Mouse (Mus musculus) heart, postnatal 36 days (tissue): ENCODE measurements around the gene Klhl6. TPM values are rescaled to one million over a fixed set of nuclear protein-coding genes. Genes with fewer than 3 reads are reported as not detected.

Experiments
- DNase-seq, 2 experiments: peaks; one replicate each; pipeline ENCODE4 v3.0.0; 2021 to 2022
- intact Hi-C: fragments of 180-260 bp; cut with DNase I; formaldehyde crosslinking; loops from one replicate; pipeline ENCODE4 v1.15.1; 2025
- total RNA-seq, 2 experiments: library from RNA; stranded (reverse); gene quantifications; 2 replicates each; pipeline ENCODE4 v1.2.3; 2021

Gene Klhl6
- total RNA-seq, 2 experiments from 2014 or later: 5.3 to 6.3 TPM

DNA sequence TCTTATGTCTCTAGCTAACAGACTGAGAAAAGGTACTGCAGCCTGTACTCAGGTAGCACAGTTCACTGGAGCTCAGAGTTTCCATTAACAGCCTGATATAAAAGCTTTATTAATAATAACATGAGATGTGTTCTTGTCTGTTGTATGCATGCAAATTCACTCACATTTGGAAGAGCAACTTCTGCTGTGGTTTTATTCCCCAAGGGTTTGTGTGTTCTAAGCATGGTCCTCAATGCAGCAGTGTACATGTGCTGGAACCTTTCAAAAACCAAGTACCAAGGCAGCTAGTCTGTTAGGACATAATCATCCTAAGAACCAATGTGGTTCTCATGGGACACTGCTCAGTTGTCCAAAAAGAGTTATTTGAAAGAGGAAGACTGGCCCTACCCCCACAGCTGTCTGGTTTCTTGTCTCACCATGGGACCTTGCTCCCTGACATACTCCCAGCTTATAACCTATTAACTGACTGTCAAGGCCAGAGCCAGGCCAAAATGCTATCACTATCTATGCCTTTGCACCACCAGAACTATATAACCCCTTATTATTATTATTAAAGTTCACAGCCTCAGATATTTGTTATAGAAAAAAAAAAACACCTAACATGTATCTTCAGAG, 10.0 kb downstream of the Klhl6 start:
- intact Hi-C loops: no loop called here

DNA sequence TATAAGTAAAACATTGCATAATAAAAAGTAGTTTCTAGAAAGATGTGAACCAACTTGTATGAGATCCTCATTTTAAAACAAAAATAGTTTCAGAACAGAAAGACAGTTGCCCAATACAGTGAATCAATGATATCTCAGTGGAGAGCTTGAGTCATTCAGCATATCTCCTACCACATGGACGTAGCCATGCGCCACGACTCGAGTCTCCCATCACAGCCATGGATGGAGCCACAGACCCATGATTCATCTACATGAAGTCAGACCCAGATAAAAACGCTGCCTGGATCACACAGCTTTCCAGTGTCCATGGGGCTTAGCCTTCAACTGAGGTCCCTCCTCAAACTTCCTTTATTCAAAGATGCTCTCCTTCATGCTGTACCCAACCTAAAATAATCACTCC, 13.3 kb downstream of the Klhl6 start:
- intact Hi-C loops: no loop called here
- DNase-seq: no peak

More for the DNA sequence above, 10.0 kb downstream of the Klhl6 start:
- no peak for DNase-seq

DNA sequence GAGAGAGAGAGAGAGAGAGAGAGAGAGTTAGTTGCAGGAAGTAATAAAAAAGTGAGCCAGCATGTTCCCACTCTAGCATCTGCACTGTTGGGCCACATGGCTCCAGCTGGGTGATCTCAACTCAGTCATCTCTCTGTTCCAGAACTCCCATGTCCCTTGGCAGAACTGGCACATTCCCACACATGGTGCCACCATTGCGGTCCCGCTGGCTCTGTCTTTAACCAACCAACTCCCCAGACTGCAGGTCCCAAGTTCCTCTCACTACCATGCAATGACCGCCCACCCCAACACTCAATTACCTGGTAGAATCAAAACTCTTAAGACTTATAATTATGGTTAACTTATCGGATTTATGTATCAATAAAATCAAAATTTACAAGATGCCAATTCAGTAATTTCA, 14.2 kb downstream of the Klhl6 start:
- DNase-seq: no peak
- intact Hi-C loops: no loop called here

DNA sequence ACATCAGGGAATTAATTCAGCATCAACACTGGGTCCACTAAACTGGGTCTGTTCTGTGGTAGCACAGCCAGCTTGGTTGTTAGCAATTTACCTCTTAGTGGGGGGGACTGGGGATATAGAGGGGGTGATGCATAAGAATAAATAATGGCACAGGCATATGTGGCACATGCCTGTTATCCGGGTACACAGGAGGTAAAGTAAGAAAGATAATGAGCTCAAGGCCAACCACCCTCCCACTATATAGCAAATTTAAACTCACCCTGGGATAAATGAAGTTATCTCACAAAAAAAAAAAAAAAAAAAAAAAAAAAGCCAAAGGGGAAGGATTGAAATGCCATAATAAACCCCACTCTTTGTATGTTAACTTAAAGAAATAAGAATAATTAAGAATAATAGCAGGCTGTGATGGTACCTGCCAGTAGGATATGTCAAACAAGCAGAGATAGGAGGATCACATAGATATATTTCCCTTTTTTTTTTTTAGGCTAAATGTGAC, 14.9 kb downstream of the Klhl6 start:
- intact Hi-C loops: no loop called here
- DNase-seq: no peak

DNA sequence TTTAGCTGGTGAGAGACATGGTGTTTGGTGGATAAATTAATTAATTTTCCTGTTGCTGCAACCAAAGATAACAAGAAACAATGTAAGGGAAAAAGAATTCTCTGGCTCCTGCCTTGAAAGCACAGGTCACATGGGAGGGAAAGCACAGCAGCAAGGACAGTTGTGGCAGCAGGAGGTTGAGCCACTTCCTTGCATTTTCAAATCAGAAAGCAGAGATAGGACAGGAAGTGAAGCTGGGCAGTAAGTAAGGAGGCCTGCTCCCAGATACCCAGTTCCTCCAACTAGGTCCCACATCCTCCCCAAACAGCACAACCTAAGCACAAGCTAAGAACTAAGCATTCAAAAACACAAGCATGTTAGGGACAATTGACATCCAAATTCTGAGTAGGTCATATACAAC, 15.9 kb downstream of the Klhl6 start:
- DNase-seq: no peak
- intact Hi-C loops: no loop called here

DNA sequence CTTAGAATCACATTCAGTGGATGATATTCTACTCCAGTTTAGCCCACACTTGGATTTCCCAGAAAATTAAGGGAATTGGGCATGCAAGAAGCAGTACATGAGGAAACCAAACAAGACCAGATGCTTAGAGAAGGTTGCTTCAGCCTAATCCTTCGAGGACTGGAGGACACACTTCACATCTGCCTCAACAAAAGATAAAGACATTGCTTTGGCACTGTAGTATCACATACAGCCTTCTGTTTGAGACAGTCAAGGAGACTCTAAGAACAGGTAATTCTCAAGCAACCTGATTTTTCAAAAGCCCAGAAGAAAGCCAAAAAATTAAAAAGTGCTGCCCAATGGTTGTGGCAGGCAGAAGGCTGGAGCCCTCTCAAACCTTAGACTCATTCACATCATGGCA, 16.4 kb downstream of the Klhl6 start:
- intact Hi-C loops: no loop called here
- no peak for DNase-seq

DNA sequence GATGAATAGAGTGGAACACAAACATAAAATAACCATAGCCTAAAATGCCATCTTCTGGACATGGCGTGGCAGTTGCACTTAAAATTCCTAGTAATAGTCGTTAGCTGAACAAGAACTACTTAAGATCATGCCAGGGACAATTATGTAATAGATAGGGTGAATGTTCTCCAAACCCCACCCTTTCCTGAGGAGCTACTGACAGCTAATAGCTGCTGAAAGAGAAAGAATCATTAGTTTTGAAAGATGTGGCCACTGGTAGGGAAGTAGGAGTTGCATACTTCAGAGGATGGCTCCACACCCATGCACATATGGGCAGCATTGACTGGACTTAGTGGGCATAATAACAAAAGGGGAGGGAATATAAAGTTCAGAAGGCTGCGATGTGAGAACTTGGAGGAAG, 19.9 kb downstream of the Klhl6 start:
- no peak for DNase-seq
- intact Hi-C loops: no loop called here

DNA sequence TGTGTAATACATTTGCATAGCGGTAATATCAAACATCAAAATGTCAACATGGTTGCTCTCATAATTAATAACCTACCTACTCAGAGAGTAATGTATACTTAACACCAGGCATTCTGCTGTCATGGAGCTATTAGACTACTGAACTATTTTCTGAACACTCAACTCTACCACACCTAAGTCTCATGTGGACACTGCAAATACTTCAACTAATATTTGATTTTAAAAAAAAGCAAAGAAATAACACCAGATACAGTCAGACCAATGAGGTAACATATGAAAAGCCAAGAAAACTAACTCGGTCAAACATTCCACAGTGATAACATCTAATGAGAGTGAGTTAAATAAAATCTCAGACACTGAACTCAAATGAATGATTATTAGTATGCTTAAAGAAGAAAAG, 21.8 kb downstream of the Klhl6 start:
- no peak for DNase-seq
- intact Hi-C loops: no loop called here

DNA sequence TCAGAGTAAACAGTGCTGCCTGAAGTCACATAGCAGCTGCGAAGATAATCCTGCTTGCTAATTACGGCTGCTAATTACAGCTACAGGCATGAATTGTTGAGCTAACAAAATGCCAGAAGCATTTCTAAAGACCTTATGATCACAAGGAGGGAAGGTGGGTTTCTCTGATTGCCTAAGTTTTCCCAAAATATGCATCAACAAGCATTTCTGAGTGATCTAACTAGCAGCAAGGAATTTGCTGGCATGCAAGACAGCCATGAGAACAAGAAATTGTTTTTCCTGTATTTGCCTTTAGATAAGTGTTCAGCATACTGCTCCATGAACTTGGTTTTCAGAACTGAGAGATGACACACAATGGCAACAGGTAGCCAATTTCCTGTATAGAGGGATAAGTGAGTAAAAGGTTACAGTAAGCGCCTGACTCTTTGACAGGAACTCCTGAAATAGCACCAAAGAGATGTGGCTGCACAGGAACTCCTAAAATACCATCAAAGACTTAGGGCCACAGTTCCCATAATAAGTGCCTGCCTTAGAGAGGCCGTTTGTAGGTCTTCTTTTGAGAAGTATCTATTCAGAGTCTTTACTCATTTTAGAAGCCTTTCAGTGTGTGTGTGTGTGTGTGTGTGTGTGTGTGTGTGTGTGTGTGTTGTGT, 22.3 kb downstream of the Klhl6 start:
- no peak for DNase-seq
- intact Hi-C loops: no loop called here

DNA sequence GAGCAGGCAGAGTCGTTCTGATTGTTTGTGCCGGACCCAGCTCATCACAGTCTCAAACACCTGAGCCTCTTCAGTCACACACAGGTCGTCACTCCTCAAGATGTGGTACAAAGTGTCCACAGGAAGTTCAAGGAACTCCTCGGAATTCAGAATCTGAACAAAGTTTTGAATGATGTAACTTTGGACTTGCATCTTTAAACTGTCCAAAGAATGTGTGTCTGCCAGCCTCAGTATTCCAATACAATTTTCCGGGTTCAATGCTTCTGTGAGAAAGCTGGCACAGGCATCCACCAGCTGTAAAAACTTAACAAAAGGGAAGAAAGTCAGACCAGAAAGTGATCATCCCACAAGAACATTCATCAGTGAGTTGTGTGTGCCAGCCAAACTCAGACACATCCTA, 25.8 kb downstream of the Klhl6 start:
- no peak for DNase-seq
- intact Hi-C loops: no loop called here

DNA sequence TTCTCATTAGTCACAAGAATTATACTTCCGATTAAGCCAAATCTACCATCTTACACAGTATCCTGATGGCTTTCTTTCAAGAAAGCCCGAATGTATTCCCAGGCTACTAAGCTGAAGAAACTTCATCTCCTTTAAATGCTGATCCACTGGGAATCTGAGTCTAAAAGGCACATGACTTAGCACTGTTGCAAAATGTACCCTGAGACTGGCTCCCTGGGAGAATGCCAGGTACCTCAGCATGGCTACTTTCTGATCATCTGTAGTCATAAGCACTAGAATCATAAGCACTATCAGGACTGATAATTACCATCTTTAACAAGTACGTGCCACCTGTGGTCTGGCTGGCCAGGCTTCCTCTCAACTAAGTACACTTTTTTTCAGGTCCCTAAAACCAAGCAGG, 35.5 kb downstream of the Klhl6 start:
- intact Hi-C loops: no loop called here
- DNase-seq: no peak

DNA sequence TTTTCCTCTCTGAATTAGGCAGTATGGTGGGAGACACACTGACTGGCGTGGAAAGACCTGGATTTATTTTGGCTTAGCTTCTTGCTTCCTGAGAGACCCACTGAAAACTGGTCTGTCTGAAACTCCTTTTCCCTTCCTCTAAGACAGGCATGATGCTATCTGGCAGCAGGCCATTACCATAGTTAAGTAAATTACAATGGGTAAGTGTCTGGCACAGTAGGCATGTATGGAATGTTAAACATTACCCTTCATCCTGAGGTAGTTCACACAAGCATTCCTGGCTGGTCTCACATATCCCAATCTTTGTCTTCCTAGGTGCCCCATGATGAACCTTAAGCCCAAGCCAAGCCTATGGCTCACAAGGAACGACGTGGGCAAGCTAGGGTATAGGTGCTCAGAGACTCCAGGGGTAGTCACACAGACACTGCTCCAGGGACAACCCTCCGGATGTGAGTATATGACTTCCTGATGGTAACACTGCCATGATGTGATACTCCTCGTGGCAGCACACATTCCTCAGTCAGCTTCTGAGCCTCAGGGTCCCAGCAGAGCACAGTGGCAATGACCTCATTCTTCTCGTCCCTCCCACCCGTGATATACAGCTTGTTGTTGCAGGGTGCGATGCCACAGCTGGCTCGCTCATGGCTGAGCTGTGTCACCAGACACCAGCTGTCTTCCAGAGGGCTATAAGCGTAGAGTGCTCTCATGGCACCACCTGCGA, 36.1 kb downstream of the Klhl6 start:
- no peak for DNase-seq
- intact Hi-C loops: no loop called here

DNA sequence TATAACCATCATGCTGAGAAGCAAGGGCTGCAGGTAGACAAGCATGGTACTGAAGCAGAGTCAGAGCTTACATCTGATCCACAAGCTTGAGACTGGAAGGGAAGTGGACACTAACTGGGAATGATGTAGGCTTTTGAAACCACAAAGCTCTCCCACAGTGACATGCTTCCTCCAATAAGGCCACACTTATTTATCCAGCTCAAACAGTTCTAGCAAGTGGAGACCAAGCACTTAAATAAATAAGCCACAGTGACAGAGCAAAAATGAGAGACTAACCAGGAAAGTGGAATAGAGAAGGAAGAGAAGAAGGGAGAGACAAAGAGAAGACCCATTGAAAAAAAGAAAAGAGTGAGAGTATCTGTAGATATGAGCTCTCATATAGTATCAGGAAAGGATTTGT, 62.0 kb downstream of the Klhl6 start:
- DNase-seq: no peak
- intact Hi-C loops: no loop called here

DNA sequence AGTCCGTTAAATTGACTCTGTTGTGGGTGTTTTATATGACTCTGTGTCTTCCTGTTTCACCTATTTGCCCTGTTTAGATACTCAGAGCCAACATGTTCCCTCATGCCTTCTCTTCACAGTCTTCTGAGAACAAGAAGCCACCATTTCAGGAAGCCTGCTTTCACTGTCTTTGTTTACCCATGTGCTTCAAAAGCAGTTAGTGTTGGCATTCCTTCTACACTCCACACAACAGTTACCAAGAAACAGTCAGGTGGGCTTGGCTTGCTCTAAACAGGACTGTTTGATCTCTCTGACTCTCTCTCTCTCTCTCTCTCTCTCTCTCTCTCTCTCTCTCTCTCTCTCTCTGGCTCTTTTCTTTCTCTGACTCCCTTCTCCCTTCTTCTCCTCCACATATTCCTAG, 64.6 kb downstream of the Klhl6 start:
- intact Hi-C loops: no loop called here
- no peak for DNase-seq

DNA sequence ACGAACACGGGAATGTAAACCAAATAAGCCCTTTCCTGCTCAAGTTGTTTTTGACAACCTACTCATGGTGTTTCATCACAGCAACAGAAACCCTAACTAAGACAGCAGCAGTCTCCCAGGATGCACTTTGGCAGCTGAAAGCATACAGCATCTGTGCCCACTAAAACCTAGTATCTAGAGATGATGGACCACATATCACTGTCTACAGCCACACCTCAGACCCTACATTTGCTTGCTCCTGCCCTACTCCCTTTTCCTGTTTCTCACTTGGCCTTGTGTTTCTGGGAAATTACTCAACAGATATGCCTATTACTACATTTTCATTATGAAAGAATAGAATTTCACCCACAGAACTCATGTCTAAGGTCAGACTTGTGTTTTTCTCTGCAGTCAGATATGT, 70.3 kb downstream of the Klhl6 start:
- DNase-seq: no peak
- intact Hi-C loops: no loop called here

DNA sequence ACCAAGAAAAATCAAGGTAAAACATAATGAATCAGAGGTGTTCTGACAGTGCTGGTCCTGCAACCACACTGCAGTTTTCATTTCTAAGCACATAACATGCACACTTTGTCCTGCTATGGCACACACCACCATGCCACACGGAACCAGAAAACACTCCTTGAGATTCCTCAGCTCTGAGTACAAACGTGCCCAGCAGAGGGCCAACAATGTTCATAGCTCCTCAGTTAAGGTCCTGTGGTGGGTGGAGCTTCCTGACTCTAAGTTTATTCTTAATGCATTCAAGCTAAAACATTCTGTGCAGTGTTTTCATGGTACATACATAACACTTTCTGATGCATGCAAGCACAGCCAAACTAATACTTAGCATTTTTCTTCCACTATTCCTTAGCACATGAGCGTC, 74.5 kb downstream of the Klhl6 start:
- no peak for DNase-seq
- intact Hi-C loops: no loop called here

DNA sequence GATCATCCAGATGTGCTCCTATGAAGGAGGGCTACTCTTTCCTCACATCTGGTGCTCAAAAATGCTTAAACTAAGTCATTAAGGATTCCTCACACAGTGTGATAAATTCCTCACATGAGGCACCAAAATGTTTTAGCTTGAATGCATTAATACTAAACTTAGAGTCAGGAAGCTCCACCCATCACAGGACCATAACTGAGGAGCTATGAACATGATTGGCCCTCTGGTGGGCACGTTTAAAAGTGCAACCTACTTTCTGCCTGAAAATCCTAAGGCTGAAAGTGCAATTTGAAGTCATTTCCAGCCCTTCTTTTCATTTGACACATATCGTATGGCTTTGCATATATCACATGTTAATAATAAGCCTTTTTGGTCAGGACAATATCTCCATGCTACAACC, 75.7 kb downstream of the Klhl6 start:
- peak; percentile 39 to 62 for DNase-seq
- intact Hi-C loops: loop anchor here (2.0 kb wide), 2 partner anchors 76 to 190 kb away; partner anchors contain the start of genes Klhl24 and Klhl6

DNA sequence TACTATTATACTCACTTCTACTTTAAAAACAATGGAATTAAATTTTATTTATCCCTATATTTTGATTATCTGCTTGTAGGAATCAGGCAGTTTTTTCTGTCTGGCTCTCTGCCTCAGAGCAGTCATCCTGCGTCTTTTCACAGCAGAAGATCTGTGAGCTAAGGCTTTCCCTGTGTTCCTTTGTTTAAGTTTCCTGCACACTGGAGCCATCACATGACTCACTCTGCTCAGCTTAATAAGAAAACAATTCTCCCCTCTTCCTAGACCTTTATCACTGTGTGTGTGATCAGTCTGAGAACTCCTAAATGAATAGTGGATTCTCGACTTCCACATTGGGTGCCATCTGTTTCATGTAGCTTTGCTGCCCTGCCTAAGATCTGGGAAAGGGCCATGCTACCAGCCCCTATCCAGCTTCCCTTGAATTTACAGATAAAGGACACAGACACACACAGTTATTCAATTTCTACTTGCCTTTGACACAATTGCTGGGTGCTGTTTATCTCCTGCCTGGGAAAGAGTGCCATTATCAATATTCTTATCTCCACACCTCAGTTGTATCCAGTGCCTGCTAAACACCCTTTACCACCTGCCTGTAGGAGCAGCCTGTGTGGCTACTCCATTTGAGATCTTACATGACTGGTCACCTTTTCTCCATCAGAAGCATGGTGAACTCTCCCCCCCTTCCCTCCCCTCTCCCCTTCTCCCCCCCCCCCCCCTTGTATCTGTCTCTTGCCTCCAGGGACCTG, 77.9 kb downstream of the Klhl6 start:
- no peak for DNase-seq
- intact Hi-C loops: no loop called here

DNA sequence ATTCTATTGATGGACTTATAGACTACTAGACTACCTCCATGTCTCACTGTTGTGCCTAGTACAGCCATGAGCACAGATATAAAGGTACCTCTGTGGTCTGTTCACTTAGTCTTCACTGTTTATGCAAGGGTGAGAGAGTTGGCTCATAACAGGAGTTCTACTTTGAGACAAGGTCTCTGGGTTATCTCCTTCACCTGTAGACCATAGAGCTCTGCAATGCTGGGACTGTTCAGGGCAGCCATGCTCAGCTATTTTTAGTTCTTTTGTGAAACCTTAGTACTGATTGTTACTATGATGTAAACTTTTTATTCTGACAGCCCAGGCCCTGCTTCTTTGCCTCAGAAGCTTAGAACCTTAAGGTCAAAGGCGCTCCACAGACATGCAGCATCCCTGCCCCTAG, 79.0 kb downstream of the Klhl6 start:
- DNase-seq: no peak
- intact Hi-C loops: no loop called here
